Mouse (Mus musculus) hindbrain, embryonic 12.5 days (tissue): ENCODE measurements around the gene Cyb5rl. TPM values are rescaled to one million over a fixed set of nuclear protein-coding genes. Genes with fewer than 3 reads are reported as not detected.

ENCODE experiments used
- ATAC-seq: fragments of 200-750 bp; cut with Nextera tagmentation; 2 replicates; pipeline ENCODE4 v1.8.0; 2017; ENCODE audit warnings: moderate TSS enrichment; ENCODE audit not compliant: low FRiP score
- H3K27ac ChIP-seq: fragments of 300-500 bp; sonication (generic); 2 replicates; pipeline ENCODE4 v1.5.1; 2016; ENCODE audit warnings: mild to moderate bottlenecking
- H3K27me3 ChIP-seq: fragments of 300-500 bp; sonication (generic); 2 replicates; pipeline ENCODE4 v1.6.1; 2016; ENCODE audit warnings: mild to moderate bottlenecking
- H3K36me3 ChIP-seq: fragments of 300-500 bp; sonication (generic); 2 replicates; pipeline ENCODE4 v1.6.1; 2016; ENCODE audit warnings: mild to moderate bottlenecking
- H3K4me1 ChIP-seq: fragments of 300-500 bp; sonication (generic); 2 replicates; pipeline ENCODE4 v1.6.1; 2016
- H3K4me2 ChIP-seq: fragments of 300-500 bp; sonication (generic); replicated peaks from 2 replicates; pipeline ENCODE4 v1.6.1; 2016; ENCODE audit warnings: mild to moderate bottlenecking
- H3K4me3 ChIP-seq: fragments of 300-500 bp; sonication (generic); 2 replicates; pipeline ENCODE4 v1.5.1; 2016; ENCODE audit warnings: mild to moderate bottlenecking
- H3K9ac ChIP-seq: fragments of 300-500 bp; sonication (generic); 2 replicates; pipeline ENCODE4 v1.6.1; 2016; ENCODE audit warnings: mild to moderate bottlenecking, moderate library complexity
- H3K9me3 ChIP-seq: fragments of 300-500 bp; sonication (generic); replicated peaks from 2 replicates; pipeline ENCODE4 v1.6.1; 2016; ENCODE audit warnings: mild to moderate bottlenecking
- WGBS: fragments of 180-500 bp; shearing (Covaris S2); methylation state at CpG from one replicate; pipeline ENCODE4 v1.1.7; 2016; 5-methylcytosine and 5-hydroxymethylcytosine counted together
- polyA plus RNA-seq: library from polyadenylated mRNA; unstranded; fragments of >200 nt; fragmentation: Nextera tagmentation; extraction: Ambion mirVana; gene quantifications from 2 replicates; pipeline ENCODE4 v1.2.1, GENCODE M21; 2016

Gene Cyb5rl
- polyA plus RNA-seq, 1 experiment from 2014 or later: 4.5 TPM

DNA sequence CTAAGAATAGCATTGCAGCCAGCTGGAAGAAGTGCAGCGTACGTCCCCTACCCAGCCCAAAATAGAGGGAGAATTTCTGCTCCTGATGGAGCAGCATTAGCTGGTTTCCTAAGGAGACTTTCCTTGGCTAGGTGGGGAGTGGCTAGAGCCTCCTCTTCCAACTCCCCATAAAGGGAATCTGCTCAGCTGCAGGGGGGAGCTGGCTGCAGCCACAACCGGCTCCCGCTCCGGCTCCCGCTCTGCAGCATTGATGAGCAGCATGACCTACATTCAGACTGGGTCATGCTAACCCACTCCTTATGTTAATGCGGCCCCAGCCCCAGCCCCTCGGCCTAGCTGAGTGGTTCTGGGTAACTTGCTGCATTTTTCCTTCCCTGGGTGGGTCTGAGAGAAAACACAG, 27.5 kb upstream of the Cyb5rl start:
- ATAC-seq: peak; percentile 61

DNA sequence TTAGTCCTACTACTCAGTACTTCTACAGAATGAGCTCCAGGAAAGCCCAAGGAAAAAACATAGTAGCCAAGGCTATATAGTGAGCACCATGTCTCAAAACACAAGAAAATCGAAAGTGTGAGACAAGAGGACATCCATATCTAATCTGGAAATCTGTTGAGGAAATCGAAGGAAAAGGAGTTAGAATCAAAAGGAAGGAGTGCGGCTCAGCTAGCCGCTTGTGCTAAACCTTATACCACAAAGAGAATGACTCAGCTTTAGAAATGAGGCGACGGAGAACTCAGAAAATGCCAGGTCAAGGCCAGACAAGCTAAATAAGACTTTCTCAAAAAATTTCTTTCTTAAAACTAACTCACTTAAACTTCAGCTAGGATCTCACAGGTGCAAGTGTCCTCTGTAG, 24.5 kb upstream of the Cyb5rl start:
- H3K9ac ChIP-seq: no peak overlapping the region
- no peak for ATAC-seq
- H3K4me2 ChIP-seq: no peak overlapping the region
- 93% methylated on average over 6 of the region's 6 CpGs for WGBS
- H3K27me3 ChIP-seq: no peaks in the 10 kb centered on the region
- H3K4me1 ChIP-seq: peaks cover 13% of the 10 kb centered on the region
- no peak overlapping the region for H3K4me3 ChIP-seq
- no peaks in the 10 kb centered on the region for H3K9me3 ChIP-seq
- H3K36me3 ChIP-seq: peaks cover 91% of the 10 kb centered on the region
- H3K27ac ChIP-seq: no peak overlapping the region

More for the DNA sequence above, 27.5 kb upstream of the Cyb5rl start:
- peaks cover 91% of the 10 kb centered on the region for H3K36me3 ChIP-seq
- 58% methylated on average over 8 of the region's 8 CpGs for WGBS
- H3K9ac ChIP-seq: no peak overlapping the region
- H3K9me3 ChIP-seq: no peaks in the 10 kb centered on the region
- H3K4me2 ChIP-seq: no peak overlapping the region
- H3K4me1 ChIP-seq: peaks cover 13% of the 10 kb centered on the region
- H3K27me3 ChIP-seq: no peaks in the 10 kb centered on the region
- peak overlapping the region; percentile 62 for H3K27ac ChIP-seq
- H3K4me3 ChIP-seq: no peak overlapping the region

DNA sequence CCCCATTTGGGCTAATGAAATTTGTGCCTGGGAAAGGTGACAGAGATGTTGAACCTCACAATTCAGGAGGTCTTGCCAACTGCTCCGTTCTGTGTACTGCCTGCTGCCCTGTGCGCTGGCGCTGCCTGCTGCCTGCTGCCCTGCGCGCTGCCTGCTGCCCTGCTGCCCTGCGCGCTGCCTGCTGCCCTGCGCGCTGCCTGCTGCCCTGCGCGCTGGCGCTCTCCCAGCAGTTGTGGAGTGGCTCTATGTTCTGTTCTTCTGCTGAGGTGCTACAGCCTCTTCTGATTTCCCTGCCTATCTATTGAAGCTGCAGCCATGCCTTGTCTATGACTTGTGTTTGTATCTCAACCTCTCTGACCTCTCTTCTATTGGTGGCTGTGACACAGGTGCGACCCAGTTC, 21.6 kb upstream of the Cyb5rl start:
- H3K36me3 ChIP-seq: peaks cover 82% of the 10 kb centered on the region
- H3K27ac ChIP-seq: no peak overlapping the region
- WGBS: 94% methylated on average over 13 of the region's 13 CpGs
- ATAC-seq: no peak
- H3K27me3 ChIP-seq: no peaks in the 10 kb centered on the region
- no peak overlapping the region for H3K4me3 ChIP-seq
- no peak overlapping the region for H3K4me2 ChIP-seq
- no peaks in the 10 kb centered on the region for H3K4me1 ChIP-seq
- no peaks in the 10 kb centered on the region for H3K9me3 ChIP-seq
- no peak overlapping the region for H3K9ac ChIP-seq

DNA sequence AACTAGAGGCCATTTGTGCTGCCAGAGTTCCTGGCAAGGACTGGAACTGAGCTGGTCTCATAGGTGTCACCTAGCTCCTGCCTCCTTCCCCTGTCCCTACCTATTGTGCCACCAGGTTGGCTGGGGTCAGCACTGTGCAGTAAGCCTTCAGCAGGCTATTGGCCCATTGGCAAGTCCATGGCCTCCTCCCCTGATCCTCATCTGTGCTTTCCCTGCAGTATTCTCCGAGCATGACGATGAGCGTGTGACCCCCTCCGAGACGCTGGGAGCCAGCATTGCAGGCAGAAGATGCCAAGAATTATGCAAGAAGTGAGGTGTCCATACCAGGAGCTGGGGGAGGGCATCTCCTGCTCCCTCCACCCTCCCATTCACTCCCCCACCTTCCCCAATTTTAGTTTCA, 19.0 kb upstream of the Cyb5rl start:
- ATAC-seq: no peak
- Histone ChIP-seq H3K36me3 (peaks cover 63% of the 10 kb centered on the region), H3K27ac (no peak overlapping the region), H3K9me3 (no peaks in the 10 kb centered on the region), H3K4me3 (no peak overlapping the region), H3K27me3 (no peaks in the 10 kb centered on the region), H3K9ac (no peak overlapping the region), H3K4me2 (no peak overlapping the region), H3K4me1 (no peaks in the 10 kb centered on the region)
- 90% methylated on average over 5 of the region's 5 CpGs for WGBS

DNA sequence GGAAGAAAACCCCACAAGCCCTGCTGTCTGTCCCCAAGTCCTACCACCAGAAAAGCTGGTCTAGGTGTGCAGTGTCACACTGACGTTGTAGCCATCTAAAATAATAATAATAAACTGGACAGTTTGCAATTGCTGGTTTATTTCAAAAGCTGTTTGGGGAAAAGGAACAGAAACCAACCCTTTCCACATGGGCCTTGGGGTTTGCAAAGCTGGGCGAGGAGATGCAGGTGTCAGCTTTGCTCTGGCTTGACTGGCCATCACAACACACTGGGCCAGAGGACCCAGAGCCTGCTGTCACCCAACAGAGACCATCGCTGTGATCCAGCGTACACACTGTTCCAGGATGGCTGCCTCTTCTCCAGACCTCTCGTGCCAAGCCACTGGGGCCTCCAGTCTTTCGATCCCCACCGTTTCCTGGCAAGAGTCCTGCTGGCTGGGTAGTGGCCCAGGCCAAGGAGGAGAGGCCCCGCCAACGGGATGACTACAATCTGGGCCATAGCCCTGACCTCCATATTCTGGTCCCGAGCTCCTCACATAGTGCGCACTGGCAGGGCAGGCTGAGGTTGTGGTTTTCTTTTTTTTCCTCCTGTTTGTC, 18.1 kb upstream of the Cyb5rl start:
- no peak overlapping the region for H3K4me2 ChIP-seq
- no peak overlapping the region for H3K27ac ChIP-seq
- H3K27me3 ChIP-seq: no peaks in the 10 kb centered on the region
- peaks cover 59% of the 10 kb centered on the region for H3K36me3 ChIP-seq
- H3K9ac ChIP-seq: no peak overlapping the region
- no peaks in the 10 kb centered on the region for H3K4me1 ChIP-seq
- ATAC-seq: no peak
- no peaks in the 10 kb centered on the region for H3K9me3 ChIP-seq
- no peak overlapping the region for H3K4me3 ChIP-seq
- WGBS: 84% methylated on average over 11 of the region's 11 CpGs

DNA sequence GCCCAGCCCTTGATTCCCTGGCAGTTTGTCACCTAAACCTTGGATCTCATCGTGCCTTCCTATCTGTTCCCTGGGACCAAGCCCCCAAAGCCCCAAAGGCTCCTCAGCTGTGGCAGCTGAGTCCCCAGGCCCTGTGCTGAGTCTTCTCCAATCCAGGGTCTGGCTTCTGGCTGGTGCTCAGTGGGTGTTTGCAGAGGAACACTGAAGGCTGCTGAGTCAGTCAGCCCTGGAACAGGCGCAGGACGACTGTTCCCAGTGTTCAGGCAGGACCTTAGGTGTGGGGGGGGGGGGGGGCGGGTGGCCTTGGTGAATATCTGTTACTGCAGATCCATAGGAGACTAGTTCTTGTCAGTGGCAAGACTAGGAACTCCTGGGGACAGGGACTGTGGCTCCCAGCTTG, 14.9 kb upstream of the Cyb5rl start:
- no peak overlapping the region for H3K27ac ChIP-seq
- no peaks in the 10 kb centered on the region for H3K9me3 ChIP-seq
- H3K4me2 ChIP-seq: no peak overlapping the region
- H3K4me1 ChIP-seq: no peaks in the 10 kb centered on the region; the same call in 1 of the 2 replicates
- no peak overlapping the region for H3K4me3 ChIP-seq
- H3K27me3 ChIP-seq: no peaks in the 10 kb centered on the region
- 0 out of 2 replicates have a peak, but pooled peaks have one; percentile 23 for ATAC-seq
- WGBS: 47% methylated on average over 4 of the region's 4 CpGs
- peaks cover 44% of the 10 kb centered on the region for H3K36me3 ChIP-seq
- H3K9ac ChIP-seq: no peak overlapping the region

DNA sequence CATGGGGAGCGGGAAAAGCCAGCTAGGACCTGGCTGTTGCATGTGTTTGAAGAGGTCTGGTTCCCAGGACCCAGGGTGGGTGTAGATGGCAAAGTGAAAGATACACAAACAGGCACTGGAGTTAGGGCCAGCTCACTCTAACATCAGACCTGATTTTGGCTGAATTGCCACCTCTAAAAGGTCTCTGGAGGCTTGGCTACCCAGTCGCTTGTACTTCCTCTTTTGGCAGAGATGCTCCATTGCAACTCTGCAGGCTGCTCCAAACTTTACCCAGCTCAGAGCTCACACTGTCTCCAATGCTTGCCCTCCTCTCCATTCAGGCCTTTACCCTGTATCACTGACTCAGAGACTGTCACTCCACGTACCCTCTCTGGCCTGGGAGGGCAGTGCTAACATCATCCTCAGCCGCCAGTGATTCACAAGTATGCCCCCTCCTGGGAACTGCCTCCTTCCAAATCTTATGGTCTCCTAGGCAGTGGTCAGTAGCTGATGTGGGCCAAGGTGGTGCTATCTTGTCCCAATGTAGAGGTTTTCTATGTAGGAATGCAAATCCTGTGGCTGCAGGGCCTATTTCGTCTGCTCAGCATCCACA, 13.7 kb upstream of the Cyb5rl start:
- H3K36me3 ChIP-seq: peaks cover 45% of the 10 kb centered on the region
- no peak overlapping the region for H3K4me2 ChIP-seq
- no peak for ATAC-seq
- WGBS: 52% methylated on average over 5 of the region's 5 CpGs
- H3K27me3 ChIP-seq: no peaks in the 10 kb centered on the region
- no peaks in the 10 kb centered on the region; the same call in 1 of the 2 replicates for H3K4me1 ChIP-seq
- H3K27ac ChIP-seq: peak overlapping the region; percentile 55
- no peak overlapping the region for H3K9ac ChIP-seq
- no peaks in the 10 kb centered on the region for H3K9me3 ChIP-seq
- H3K4me3 ChIP-seq: no peak overlapping the region

DNA sequence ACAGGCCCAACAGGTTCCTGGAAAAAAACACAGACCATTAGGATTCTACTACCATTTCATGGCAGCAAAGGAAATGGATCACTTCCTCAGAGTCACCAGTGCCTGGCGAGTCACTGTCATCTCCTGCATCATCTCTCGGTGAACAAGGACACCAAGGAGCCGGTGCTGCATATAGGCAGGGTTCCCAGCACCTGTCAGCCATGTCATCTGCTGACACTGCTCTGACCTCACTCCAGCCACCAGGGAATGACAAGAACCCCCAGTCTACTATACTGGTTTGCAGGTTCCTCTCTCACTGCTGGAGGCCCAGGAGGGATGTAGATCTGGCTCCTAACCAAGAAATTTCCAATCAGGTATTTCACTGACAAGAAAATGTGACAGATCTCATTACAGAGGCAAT, 10.7 kb upstream of the Cyb5rl start:
- 94% methylated on average over 3 of the region's 3 CpGs for WGBS
- H3K4me3 ChIP-seq: no peak overlapping the region
- no peak overlapping the region for H3K9ac ChIP-seq
- H3K9me3 ChIP-seq: no peaks in the 10 kb centered on the region
- H3K27me3 ChIP-seq: no peaks in the 10 kb centered on the region
- H3K4me1 ChIP-seq: no peaks in the 10 kb centered on the region; the same call in 1 of the 2 replicates
- 0 out of 2 replicates have a peak overlapping the region, but pooled peaks have one; percentile 17 for H3K27ac ChIP-seq
- no peak for ATAC-seq
- H3K36me3 ChIP-seq: peaks cover 56% of the 10 kb centered on the region
- no peak overlapping the region for H3K4me2 ChIP-seq

DNA sequence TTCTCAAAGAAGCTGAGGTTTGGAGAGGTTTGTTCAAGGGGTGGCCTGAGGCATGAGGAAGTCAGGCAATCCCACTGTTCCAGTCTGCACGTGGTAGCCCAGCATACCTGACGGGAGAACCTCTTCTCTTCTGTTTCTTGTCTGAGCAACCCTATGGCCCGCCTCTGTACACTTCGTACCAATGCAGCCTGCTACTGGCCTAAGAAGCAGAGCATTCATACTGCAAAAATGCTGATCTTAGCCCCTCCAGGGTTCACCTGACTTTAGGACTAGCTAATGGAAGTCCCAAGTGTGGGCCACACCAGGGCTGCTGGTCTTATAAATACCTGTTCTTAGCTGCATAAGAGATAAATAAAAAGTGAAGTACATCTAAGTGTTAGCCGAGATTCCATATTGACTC, 8.4 kb upstream of the Cyb5rl start:
- H3K4me3 ChIP-seq: no peak overlapping the region
- H3K27ac ChIP-seq: no peak overlapping the region
- 89% methylated on average over 5 of the region's 5 CpGs for WGBS
- no peak for ATAC-seq
- H3K9ac ChIP-seq: no peak overlapping the region
- H3K4me2 ChIP-seq: no peak overlapping the region
- H3K27me3 ChIP-seq: no peaks in the 10 kb centered on the region
- peaks cover 76% of the 10 kb centered on the region for H3K36me3 ChIP-seq
- no peaks in the 10 kb centered on the region; the same call in 1 of the 2 replicates for H3K4me1 ChIP-seq
- no peaks in the 10 kb centered on the region for H3K9me3 ChIP-seq

DNA sequence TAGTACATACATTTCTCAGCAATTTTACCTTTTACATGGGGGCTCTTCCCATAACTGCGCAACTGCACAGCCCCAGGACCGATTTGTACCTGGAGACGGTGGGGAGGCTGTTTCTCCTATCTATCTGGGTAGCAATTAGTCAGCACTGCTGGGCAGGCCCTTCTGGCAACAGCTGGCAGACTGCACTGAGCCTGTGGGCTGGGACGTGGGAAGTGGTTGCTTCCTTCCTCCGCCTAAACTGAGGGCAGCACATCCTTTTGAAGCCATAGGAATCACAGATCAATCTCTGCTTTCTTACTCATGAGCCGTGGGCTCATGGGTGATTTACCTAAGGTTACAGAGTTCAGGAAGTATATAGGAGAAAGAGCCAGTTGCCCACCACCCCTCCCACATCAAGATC, 8.0 kb upstream of the Cyb5rl start:
- no peak for ATAC-seq
- Histone ChIP-seq H3K27me3 (no peaks in the 10 kb centered on the region), H3K4me1 (no peaks in the 10 kb centered on the region; the same call in 1 of the 2 replicates), H3K27ac (no peak overlapping the region), H3K4me3 (no peak overlapping the region), H3K9me3 (no peaks in the 10 kb centered on the region), H3K4me2 (no peak overlapping the region), H3K9ac (no peak overlapping the region), H3K36me3 (peaks cover 80% of the 10 kb centered on the region)
- WGBS: 91% methylated on average over 6 of the region's 6 CpGs

DNA sequence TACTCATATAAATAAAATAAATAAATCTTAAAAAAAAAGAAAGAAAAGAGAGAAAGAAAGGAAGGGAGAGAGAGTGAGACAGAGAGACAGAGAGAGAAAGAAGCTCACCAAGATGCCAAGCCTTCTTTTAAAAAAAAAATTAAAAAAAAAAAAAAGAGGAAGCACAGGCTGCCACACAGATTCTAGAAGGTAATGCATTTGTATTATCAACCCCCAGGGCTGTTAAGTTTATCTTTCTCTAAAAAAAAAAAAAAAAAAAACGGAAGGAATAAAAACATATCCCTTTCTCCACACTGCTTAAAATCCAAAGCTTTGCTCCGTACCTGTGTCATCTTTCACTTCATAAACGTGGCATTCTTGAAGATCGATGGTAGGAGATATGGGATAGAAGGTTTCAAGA, 5.2 kb upstream of the Cyb5rl start:
- ATAC-seq: no peak
- Histone ChIP-seq H3K4me3 (no peak overlapping the region), H3K4me2 (no peak overlapping the region), H3K27ac (no peak overlapping the region), H3K4me1 (peaks cover 9% of the 10 kb centered on the region), H3K36me3 (peaks cover 76% of the 10 kb centered on the region), H3K9ac (no peak overlapping the region), H3K9me3 (no peaks in the 10 kb centered on the region), H3K27me3 (no peaks in the 10 kb centered on the region)
- 93% methylated on average over 4 of the region's 4 CpGs for WGBS

DNA sequence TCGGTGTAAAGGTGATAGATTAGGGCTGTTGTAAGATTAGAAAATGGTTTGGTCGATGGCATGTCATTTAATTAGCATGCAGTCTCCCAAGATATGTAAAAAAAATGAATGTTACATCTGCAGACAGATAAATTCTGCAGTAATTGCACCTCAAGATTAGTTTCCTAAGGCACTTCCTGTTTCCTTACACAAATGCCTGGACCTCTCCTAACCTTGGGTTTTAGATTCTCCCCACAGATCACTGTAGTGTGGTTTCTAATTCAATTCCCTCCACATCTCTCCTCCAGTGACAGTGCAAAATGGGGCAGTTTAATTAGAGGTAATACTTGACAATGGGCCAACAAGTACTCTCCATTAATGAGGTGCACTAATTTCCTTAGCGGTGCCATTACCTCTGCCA, 3.6 kb upstream of the Cyb5rl start:
- 92% methylated on average over 3 of the region's 3 CpGs for WGBS
- H3K36me3 ChIP-seq: peaks cover 60% of the 10 kb centered on the region
- ATAC-seq: no peak
- H3K4me3 ChIP-seq: no peak overlapping the region
- H3K27ac ChIP-seq: no peak overlapping the region
- H3K4me2 ChIP-seq: no peak overlapping the region
- H3K9me3 ChIP-seq: no peaks in the 10 kb centered on the region
- H3K4me1 ChIP-seq: peaks cover 18% of the 10 kb centered on the region
- H3K27me3 ChIP-seq: no peaks in the 10 kb centered on the region
- no peak overlapping the region for H3K9ac ChIP-seq
